Mouse (Mus musculus) heart, embryonic 14.5 days (tissue): ENCODE data around the gene Cfc1. TPM values are rescaled to one million over a fixed set of nuclear protein-coding genes. Genes with fewer than 3 reads are reported as not detected.

Source experiments
- ATAC-seq: fragments of 200-750 bp; cut with Nextera tagmentation; 2 replicates; pipeline ENCODE4 v1.8.0; 2017; ENCODE audit warnings: low read depth, moderate TSS enrichment; ENCODE audit not compliant: insufficient number of reproducible peaks, insufficient read depth, low FRiP score
- H3K27ac ChIP-seq, 2 experiments: fragments of 200-500 bp in 1 of 2; fragments of 300-500 bp in 1 of 2; sonication (generic) in 1 of 2; replicated peaks in 1 of 2; 2 replicates each; pipeline ENCODE4 v1.5.1; 2012 to 2014; ENCODE audit warnings: low read depth in 2 of 2, low read length in 2 of 2, control low read depth in 1 of 2, mild to moderate bottlenecking in 1 of 2, mixed read lengths in 1 of 2; ENCODE audit not compliant: control insufficient read depth in 1 of 2, insufficient read depth in 1 of 2
- H3K27me3 ChIP-seq: fragments of 300-500 bp; sonication (generic); 2 replicates; pipeline ENCODE4 v1.6.1; 2014; ENCODE audit warnings: mild to moderate bottlenecking, low read length, control low read depth; ENCODE audit not compliant: control insufficient read depth, insufficient read depth
- H3K36me3 ChIP-seq: fragments of 300-500 bp; sonication (generic); 2 replicates; pipeline ENCODE4 v1.6.1; 2014; ENCODE audit warnings: mild to moderate bottlenecking, control low read depth, low read length, mixed read lengths; ENCODE audit not compliant: control insufficient read depth, insufficient read depth
- H3K4me1 ChIP-seq, 2 experiments: fragments of 200-500 bp in 1 of 2; fragments of 300-500 bp in 1 of 2; sonication (generic) in 1 of 2; 2 replicates each; pipeline ENCODE4 v1.6.1; 2012 to 2014; ENCODE audit warnings: low read length in 2 of 2, control low read depth in 1 of 2, mixed read lengths in 1 of 2; ENCODE audit not compliant: control insufficient read depth in 2 of 2, insufficient read depth in 2 of 2
- H3K4me2 ChIP-seq: fragments of 300-500 bp; sonication (generic); 2 replicates; pipeline ENCODE4 v1.6.1; 2014; ENCODE audit warnings: mild to moderate bottlenecking, low read length
- H3K4me3 ChIP-seq, 2 experiments: fragments of 200-500 bp in 1 of 2; fragments of 300-500 bp in 1 of 2; sonication (generic) in 1 of 2; 2 replicates each; pipeline ENCODE4 v1.5.1; 2012 to 2014; ENCODE audit warnings: low read length in 2 of 2, mild to moderate bottlenecking in 2 of 2, control low read depth in 1 of 2, low read depth in 1 of 2, moderate library complexity in 1 of 2; ENCODE audit not compliant: control insufficient read depth in 1 of 2, insufficient read depth in 1 of 2
- H3K9ac ChIP-seq: fragments of 300-500 bp; sonication (generic); 2 replicates; pipeline ENCODE4 v1.6.1; 2014; ENCODE audit warnings: mild to moderate bottlenecking, low read length
- H3K9me3 ChIP-seq: fragments of 300-500 bp; sonication (generic); 2 replicates; pipeline ENCODE4 v1.6.1; 2016; ENCODE audit warnings: low read length, control low read depth; ENCODE audit not compliant: control insufficient read depth
- WGBS: fragments of 180-500 bp; shearing (Covaris S2); extraction: QIAGEN DNeasy Blood & Tissue Kit; methylation state at CpG from one replicate; pipeline ENCODE4 v1.1.7; 2014; 5-methylcytosine and 5-hydroxymethylcytosine counted together
- polyA plus RNA-seq: library from polyadenylated mRNA; unstranded; fragments of >200 nt; fragmentation: Nextera tagmentation; extraction: Ambion mirVana; gene quantifications from 2 replicates; pipeline ENCODE4 v1.2.1, GENCODE M21; 2014

The Cfc1 gene
- polyA plus RNA-seq, 1 experiment from 2014 or later = not detected

DNA sequence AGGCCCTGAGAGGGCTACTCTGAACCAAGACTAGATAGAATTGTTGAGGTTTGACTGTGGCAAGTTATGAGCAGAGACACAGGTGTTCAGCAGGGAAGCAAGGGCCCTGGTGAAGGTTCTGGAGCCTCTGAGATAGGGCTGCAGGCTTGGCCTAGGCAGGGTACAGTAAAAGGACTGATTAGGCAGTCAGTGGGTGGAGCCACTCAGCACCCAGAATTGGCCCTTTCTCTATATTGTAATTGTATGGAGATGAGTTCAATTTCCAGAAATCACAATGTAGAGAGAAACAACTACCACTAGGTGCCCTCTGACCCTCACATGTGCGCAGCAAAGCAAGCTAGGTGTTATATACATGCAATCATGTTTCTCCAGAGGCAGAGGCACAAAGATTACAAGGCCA, 18.2 kb downstream of the Cfc1 start:
- Histone ChIP-seq H3K9ac (no peak overlapping the region), H3K27me3 (no peaks in the 10 kb centered on the region), H3K27ac (no peak overlapping the region), H3K36me3 (no peaks in the 10 kb centered on the region), H3K4me3 (no peak overlapping the region), H3K4me1 (no peaks in the 10 kb centered on the region; a peak in 1 of 4 replicates), H3K4me2 (no peak overlapping the region), H3K9me3 (no peaks in the 10 kb centered on the region)
- no peak for ATAC-seq
- WGBS = 97% methylated on average over 1 of the region's 1 CpGs

DNA sequence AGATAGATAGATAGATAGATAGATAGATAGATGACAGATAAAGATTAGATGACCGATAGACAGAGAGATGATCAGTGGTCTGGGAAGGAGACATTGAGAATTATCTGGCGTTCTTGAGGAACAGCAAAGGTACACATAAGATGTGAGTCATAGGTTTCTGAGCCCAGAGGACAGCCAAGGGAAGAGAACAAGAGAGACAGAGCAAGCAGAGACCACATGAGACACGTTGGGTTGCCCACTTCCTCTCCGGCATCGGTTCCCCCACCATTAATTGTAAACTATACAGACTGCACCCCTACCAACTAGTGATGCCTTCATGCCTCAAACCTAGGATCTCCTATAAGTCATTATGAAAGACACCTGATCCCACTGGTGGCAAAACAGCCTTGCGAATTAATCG, 18.8 kb downstream of the Cfc1 start:
- no peak overlapping the region for H3K4me2 ChIP-seq
- no peak overlapping the region for H3K27ac ChIP-seq
- H3K9ac ChIP-seq = no peak overlapping the region
- no peak for ATAC-seq
- H3K27me3 ChIP-seq = no peaks in the 10 kb centered on the region
- WGBS = 87% methylated on average over 7 of the region's 7 CpGs
- no peaks in the 10 kb centered on the region for H3K36me3 ChIP-seq
- H3K4me1 ChIP-seq = no peaks in the 10 kb centered on the region; a peak in 1 of 4 replicates
- no peak overlapping the region for H3K4me3 ChIP-seq
- H3K9me3 ChIP-seq = no peaks in the 10 kb centered on the region

- no peaks in the 10 kb centered on the region; a peak in 1 of 4 replicates for H3K4me1 ChIP-seq
- H3K9ac ChIP-seq = no peak within 1 kb of the TSS
- WGBS = 81% methylated on average over 15 of the region's 15 CpGs
- H3K36me3 ChIP-seq = no peaks in the 10 kb centered on the region
- no peak within 1 kb of the TSS for H3K27ac ChIP-seq
- no peaks in the 10 kb centered on the region for H3K27me3 ChIP-seq
- H3K4me2 ChIP-seq = no peak within 1 kb of the TSS
- ATAC-seq = no peak
- H3K4me3 ChIP-seq = no peak within 1 kb of the TSS
- no peaks in the 10 kb centered on the region for H3K9me3 ChIP-seq
Measured at GRCm38 (mm10) chr1:34560843-34561242, 25.4 kb downstream of the Cfc1 start, which contains the start of gene Prss40. TSS of gene Prss40 (minus strand) at chr1:34560943.

GRCm38 (mm10) chr1:34564383-34565045, 29.1 kb downstream of the Cfc1 start:
- Histone ChIP-seq H3K4me2 (no peak overlapping the region), H3K27ac (no peak overlapping the region), H3K4me1 (no peaks in the 10 kb centered on the region), H3K9me3 (no peaks in the 10 kb centered on the region), H3K36me3 (no peaks in the 10 kb centered on the region), H3K27me3 (no peaks in the 10 kb centered on the region), H3K9ac (no peak overlapping the region), H3K4me3 (no peak overlapping the region)
- 64% methylated on average over 8 of the region's 8 CpGs for WGBS
- no peak for ATAC-seq

DNA sequence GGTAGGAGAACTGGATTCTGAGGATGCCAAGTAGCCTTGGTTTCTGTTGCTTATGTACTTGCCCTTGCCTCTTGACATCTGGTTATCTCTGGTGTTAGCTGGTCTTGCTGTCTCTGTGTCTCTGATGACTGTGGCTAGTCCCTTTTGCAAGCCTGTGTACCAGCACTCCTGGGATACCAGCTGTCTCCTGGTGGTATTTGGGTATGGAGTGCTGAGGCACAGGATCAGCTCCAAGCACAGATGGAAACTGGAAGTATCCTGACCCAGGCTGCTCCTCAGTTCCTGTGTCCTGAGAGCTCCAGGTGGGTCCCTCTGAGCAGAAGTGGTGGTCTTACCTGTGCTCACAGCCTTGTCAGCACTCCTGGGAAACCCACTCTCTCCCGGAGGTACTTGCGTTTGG, 32.7 kb downstream of the Cfc1 start:
- Histone ChIP-seq H3K4me3 (no peak overlapping the region), H3K4me1 (no peaks in the 10 kb centered on the region), H3K9ac (no peak overlapping the region), H3K9me3 (no peaks in the 10 kb centered on the region), H3K4me2 (no peak overlapping the region), H3K36me3 (no peaks in the 10 kb centered on the region), H3K27me3 (no peaks in the 10 kb centered on the region), H3K27ac (no peak overlapping the region)
- no peak for ATAC-seq
- 94% methylated on average over 2 of the region's 2 CpGs for WGBS

GRCm38 (mm10) chr1:34569876-34570275, 34.4 kb downstream of the Cfc1 start:
- no peaks in the 10 kb centered on the region for H3K9me3 ChIP-seq
- WGBS = 94% methylated on average over 2 of the region's 2 CpGs
- no peak overlapping the region for H3K27ac ChIP-seq
- no peaks in the 10 kb centered on the region for H3K4me1 ChIP-seq
- H3K36me3 ChIP-seq = no peaks in the 10 kb centered on the region
- no peaks in the 10 kb centered on the region for H3K27me3 ChIP-seq
- H3K4me3 ChIP-seq = no peak overlapping the region
- no peak for ATAC-seq
- no peak overlapping the region for H3K9ac ChIP-seq
- H3K4me2 ChIP-seq = no peak overlapping the region

DNA sequence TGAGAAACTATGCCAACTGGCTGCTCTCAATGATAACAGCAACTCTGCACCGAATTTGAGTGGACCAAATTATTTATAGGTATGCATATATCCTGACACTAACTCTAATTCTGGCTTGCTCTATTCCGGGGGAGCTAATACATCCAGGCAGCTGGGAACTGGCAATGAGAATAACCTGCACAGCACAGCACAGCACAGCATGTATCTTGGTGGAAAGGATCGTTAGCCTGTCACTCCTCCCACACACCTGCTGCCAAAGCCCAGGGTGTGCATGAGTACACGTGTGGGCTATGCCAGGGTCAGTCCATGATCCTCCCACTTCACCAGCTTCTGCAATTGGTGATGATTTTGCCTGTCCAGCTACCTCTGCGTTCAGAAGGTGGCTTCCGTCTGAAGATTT, 36.0 kb downstream of the Cfc1 start:
- H3K27me3 ChIP-seq = no peaks in the 10 kb centered on the region
- H3K4me2 ChIP-seq = no peak overlapping the region
- 64% methylated on average over 6 of the region's 6 CpGs for WGBS
- H3K9ac ChIP-seq = no peak overlapping the region
- no peak for ATAC-seq
- H3K27ac ChIP-seq = no peak overlapping the region
- H3K4me1 ChIP-seq = no peaks in the 10 kb centered on the region
- H3K4me3 ChIP-seq = no peak overlapping the region
- no peaks in the 10 kb centered on the region for H3K36me3 ChIP-seq
- H3K9me3 ChIP-seq = no peaks in the 10 kb centered on the region

- Histone ChIP-seq H3K4me3 (no peak overlapping the region), H3K4me2 (no peak overlapping the region), H3K27ac (no peak overlapping the region), H3K9me3 (no peaks in the 10 kb centered on the region), H3K9ac (no peak overlapping the region), H3K4me1 (no peaks in the 10 kb centered on the region), H3K27me3 (peaks cover 4% of the 10 kb centered on the region; the same call in 1 of the 2 replicates), H3K36me3 (no peaks in the 10 kb centered on the region)
- no peak for ATAC-seq
- WGBS = 86% methylated on average over 6 of the region's 6 CpGs
Measured at GRCm38 (mm10) chr1:34573221-34573620, 37.8 kb downstream of the Cfc1 start.
